Mouse (Mus musculus): ENCODE data around the gene Gdf11. TPM values are rescaled to one million over a fixed set of nuclear protein-coding genes. Genes with fewer than 3 reads are reported as not detected.
A peak's percentile ranks its signal among the peaks of the same experiment; 100 is the strongest.

The Gdf11 gene
- 62.3 TPM for polyA plus RNA-seq (2021)

DNA sequence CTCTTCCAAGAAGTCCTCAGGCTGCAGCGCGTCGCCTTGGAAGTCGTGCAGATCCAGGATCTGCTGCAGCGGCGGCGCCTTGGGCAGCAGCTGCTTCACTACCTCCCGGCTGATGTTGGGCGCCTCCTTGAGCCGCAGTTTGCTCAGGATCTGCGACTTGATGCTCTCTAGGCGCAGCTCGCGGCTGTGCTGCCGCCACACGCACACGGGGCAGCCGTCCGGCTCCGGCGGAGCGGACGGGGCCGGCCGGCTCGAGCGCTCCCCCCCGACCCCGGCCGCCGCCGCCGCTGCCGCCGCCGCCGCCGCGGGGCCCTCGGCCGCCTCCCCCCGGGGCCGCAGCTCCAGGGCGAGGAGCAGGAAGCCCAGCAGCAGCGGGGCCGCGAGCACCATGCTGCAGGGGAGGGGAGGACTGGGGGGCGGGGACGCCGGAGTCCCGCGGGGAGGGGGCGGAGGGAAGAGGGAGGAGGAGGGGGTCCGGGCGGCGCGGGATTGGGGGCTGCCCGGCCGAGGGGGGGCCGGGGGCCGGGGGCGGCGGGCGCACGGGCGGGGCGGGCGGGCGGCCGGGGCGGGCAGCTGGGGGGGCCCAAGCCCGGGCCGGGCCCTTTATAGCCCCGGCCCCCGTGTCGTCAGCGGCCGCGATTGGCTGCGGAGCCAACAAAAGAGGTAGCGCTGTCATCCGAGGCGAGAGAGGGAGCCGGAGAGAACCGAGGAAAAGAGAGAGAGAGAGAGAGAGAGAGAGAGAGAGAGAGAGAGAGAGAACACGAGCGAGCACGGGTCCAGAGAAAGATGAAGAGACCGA, at the start of gene Gdf11:
Gene Gdf11, minus strand, starts transcription at position 423 of the 799 bp plus-strand sequence.
- DNase-seq (ENCODE audit: low read depth, low spot score) (no peak), ATAC-seq (peak; percentile 73)
- ChIA-PET CTCF (interaction anchor here (1.2 to 1.4 kb wide), 3 partner anchors 34 to 87 kb away, joined by 3 to 6 read pairs (median 3); no protein-coding TSS in a partner anchor), POLR2A (interaction anchor here (1.0 to 1.7 kb wide), 6 partner anchors 10 to 86 kb away, joined by 3 to 4 read pairs (median 4); no protein-coding TSS in a partner anchor)
- in situ Hi-C loops (cut with MboI; ENCODE audit: low pct_unique_long_range_greater_than_20kb): no loop called here
- no peak for TF ChIP-seq CTCF (IDR thresholded peaks at IDR 0.05)
- H3K27me3 ChIP-seq: no peaks in the 10 kb centered on the region

DNA sequence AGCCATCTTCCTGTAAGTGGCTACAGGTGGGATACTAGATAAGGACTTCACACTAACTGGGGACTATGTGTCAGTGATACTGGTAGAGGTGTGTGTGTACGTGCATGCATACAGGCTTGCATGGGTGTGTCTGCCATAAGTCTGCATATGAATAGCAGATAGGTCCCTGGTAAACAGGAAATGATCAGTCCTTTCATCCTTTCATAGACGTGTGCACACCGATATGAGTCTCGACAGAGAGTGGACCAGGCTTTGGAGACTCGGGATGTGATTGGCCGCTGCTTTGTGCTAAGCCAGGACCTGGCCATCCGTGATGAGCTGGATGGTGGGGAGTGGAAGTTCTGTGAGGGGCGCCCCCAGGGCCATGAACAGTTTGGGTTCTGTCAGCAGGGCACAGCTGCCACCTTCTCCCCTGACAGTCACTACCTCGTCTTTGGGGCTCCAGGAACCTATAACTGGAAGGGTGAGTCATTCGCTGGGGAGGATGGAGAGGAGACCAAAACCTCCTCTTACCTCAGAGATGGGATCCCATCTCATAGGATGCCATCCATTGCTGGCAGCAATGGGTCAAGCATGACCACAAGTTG, 49.0 kb upstream of the Gdf11 start:
- no peak for ATAC-seq
- no peak for DNase-seq (ENCODE audit: low read depth, low spot score)
- no peaks in the 10 kb centered on the region for H3K27me3 ChIP-seq
- POLR2A ChIA-PET: interaction anchor here (0.9 to 1.7 kb wide), 3 partner anchors 9 to 27 kb away, joined by 3 to 5 read pairs (median 3); partner anchors contain the start of gene Rdh5
- CTCF ChIA-PET: interaction anchor here (1.0 to 1.4 kb wide), 2 partner anchors 14 to 28 kb away, joined by 3 read pairs; no protein-coding TSS in a partner anchor
- TF ChIP-seq CTCF (IDR thresholded peaks at IDR 0.05): no peak
- in situ Hi-C loops (cut with MboI; ENCODE audit: low pct_unique_long_range_greater_than_20kb): no loop called here

DNA sequence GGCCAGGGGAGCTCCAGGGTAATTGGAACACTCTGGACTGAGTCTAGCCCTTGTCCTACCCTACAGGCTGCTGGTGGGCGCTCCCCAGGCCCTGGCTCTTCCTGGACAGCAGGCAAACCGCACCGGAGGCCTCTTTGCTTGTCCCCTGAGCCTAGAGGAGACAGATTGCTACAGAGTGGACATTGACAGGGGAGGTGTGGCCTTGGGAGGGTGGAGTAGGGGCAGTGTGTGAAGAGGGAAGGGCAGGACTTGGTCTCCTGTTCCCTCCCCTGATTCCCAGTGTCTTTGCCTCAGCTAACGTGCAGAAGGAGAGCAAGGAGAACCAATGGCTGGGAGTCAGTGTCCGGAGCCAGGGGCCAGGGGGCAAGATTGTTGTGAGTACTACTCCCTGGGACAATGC, 47.5 kb upstream of the Gdf11 start:
- ChIA-PET POLR2A (interaction anchor here (1.1 kb wide), 1 partner anchor 19 kb away, joined by 3 read pairs; no protein-coding TSS in a partner anchor), CTCF (interaction anchor here (1.3 to 1.9 kb wide), 2 partner anchors 11 to 20 kb away, joined by 4 read pairs; no protein-coding TSS in a partner anchor)
- TF ChIP-seq CTCF (IDR thresholded peaks at IDR 0.05): no peak
- in situ Hi-C loops (cut with MboI; ENCODE audit: low pct_unique_long_range_greater_than_20kb): no loop called here
- no peak for DNase-seq (ENCODE audit: low read depth, low spot score)
- ATAC-seq: no peak
- H3K27me3 ChIP-seq: no peaks in the 10 kb centered on the region

DNA sequence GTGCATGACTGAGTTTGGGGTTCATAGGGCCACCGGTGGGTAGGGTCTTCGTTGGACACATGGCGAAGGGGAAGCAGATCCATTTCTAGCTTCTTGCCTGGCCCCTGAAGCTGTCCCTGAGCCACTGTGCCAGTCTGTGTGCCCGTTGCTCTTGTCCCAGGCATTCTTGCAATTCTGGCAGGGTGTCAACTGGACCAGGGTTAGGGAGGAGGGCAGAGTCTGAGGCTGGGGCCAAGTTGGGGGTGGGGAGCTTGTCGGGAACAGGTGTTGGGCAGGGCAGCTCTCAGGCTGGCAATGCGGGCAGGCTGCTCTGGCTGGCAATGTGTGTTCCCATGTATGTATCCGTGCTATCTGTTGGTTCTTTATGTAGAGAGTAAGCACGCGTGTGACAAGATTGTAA, 46.9 kb upstream of the Gdf11 start:
- POLR2A ChIA-PET: interaction anchor here (1.1 kb wide), 1 partner anchor 18 kb away, joined by 3 read pairs; no protein-coding TSS in a partner anchor
- TF ChIP-seq CTCF (IDR thresholded peaks at IDR 0.05): no peak
- CTCF ChIA-PET: interaction anchor here (1.3 to 1.9 kb wide), 2 partner anchors 10 to 19 kb away, joined by 4 read pairs; no protein-coding TSS in a partner anchor
- no peak for DNase-seq (ENCODE audit: low read depth, low spot score)
- ATAC-seq: no peak
- in situ Hi-C loops (cut with MboI; ENCODE audit: low pct_unique_long_range_greater_than_20kb): no loop called here
- H3K27me3 ChIP-seq: no peaks in the 10 kb centered on the region

- CTCF ChIA-PET: interaction anchor here (1.9 kb wide), 1 partner anchor 19 kb away, joined by 4 read pairs; no protein-coding TSS in a partner anchor
- DNase-seq (ENCODE audit: low read depth, low spot score) (no peak), ATAC-seq (no peak)
- no peak for TF ChIP-seq CTCF (IDR thresholded peaks at IDR 0.05)
- POLR2A ChIA-PET: interaction anchor here (1.1 kb wide), 1 partner anchor 18 kb away, joined by 3 read pairs; no protein-coding TSS in a partner anchor
- no peaks in the 10 kb centered on the region for H3K27me3 ChIP-seq
- in situ Hi-C loops (cut with MboI; ENCODE audit: low pct_unique_long_range_greater_than_20kb): no loop called here
These were observed 46.4 kb upstream of the Gdf11 start for GRCm38 (mm10) chr10:128937756-128938390.

DNA sequence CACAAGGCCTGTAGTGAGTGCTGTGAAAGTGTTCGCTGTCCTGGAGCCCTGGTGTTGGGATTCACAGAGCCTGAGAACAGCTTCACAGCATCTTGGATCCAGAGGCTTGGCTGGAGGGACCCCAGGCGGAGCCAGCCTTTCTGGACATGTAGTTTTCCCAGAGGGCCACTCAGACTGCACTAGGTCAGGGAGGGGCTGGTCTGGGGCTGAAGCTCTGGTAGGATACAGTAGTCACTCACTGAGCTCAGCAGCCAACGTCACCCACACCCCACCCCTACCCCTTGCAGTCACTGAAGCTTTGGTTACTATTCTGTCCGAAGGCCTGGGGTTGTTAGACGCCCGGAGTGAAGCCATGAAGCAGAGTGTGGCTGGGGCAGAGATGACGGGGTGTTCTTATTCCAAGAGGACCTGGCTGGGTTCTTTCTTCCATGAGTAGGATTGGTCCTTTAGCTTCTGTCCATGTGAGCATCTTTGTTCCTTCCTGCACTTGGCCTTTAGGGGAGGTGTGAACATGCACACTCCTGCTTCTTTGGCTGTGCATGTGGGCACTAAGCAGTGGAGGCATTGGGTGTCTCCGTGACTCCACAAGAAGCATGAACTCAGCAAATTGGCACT, 44.4 kb upstream of the Gdf11 start:
- ChIA-PET CTCF (interaction anchor here (1.2 to 6.6 kb wide), 4 partner anchors 9 to 23 kb away, joined by 3 to 55 read pairs (median 9); partner anchors contain the start of genes Bloc1s1 and Rdh5), POLR2A (interaction anchor here (0.6 kb wide), 1 partner anchor 33 kb away, joined by 3 read pairs; no protein-coding TSS in a partner anchor)
- no peak for TF ChIP-seq CTCF (IDR thresholded peaks at IDR 0.05)
- ATAC-seq (no peak), DNase-seq (ENCODE audit: low read depth, low spot score) (no peak)
- H3K27me3 ChIP-seq: no peaks in the 10 kb centered on the region
- in situ Hi-C loops (cut with MboI; ENCODE audit: low pct_unique_long_range_greater_than_20kb): no loop called here

GRCm38 (mm10) chr10:128934997-128935787, 43.7 kb upstream of the Gdf11 start:
- DNase-seq (ENCODE audit: low read depth, low spot score) (no peak), ATAC-seq (no peak)
- in situ Hi-C loops (cut with MboI; ENCODE audit: low pct_unique_long_range_greater_than_20kb): no loop called here
- ChIA-PET POLR2A (interaction anchor here (0.6 kb wide), 1 partner anchor 33 kb away, joined by 3 read pairs; no protein-coding TSS in a partner anchor), CTCF (interaction anchor here (0.8 to 6.6 kb wide), 5 partner anchors 8 to 58 kb away, joined by 3 to 55 read pairs (median 7); partner anchors contain the start of genes Bloc1s1 and Rdh5)
- TF ChIP-seq CTCF (IDR thresholded peaks at IDR 0.05): no peak
- H3K27me3 ChIP-seq: no peaks in the 10 kb centered on the region

DNA sequence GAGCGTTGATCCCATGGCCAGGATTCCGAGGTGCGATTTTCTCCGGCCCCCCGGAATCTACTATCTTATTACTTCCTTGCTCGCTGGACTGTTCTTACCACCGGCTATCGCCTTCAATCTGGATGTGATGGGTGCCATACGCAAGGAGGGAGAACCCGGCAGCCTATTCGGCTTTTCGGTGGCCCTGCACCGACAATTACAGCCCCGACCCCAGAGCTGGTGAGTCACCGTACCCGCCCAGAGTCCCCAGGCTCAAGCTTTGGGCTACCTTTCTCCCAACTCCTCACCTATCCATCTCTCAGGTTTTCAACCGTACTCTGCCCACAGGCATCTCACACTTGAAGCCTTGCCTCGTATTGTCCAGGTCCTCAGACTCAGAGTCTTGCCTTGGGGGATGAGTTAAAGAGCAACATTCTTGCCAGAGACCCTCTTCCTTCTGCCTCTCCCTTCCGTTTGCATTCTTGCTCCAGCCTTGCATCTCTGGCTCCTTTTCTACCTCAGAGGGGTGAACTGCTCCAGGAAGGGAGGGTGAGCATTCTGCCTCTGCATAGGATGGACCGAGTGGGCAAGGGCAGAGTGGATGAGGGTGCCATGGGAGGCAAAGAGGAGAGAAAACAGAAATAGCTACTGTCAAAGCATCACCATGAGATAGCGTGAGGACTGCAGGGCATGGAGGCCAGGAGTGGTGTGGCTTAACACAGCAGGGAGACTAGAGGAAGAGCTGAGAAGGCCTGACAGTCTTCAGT, 42.6 kb upstream of the Gdf11 start:
- POLR2A ChIA-PET: no interaction called here
- no peaks in the 10 kb centered on the region for H3K27me3 ChIP-seq
- no peak for ATAC-seq
- TF ChIP-seq CTCF (IDR thresholded peaks at IDR 0.05): no peak
- DNase-seq (ENCODE audit: low read depth, low spot score): no peak
- CTCF ChIA-PET: interaction anchor here (1.7 to 6.6 kb wide), 3 partner anchors 11 to 21 kb away, joined by 7 to 55 read pairs (median 11); partner anchors contain the start of genes Bloc1s1 and Rdh5
- in situ Hi-C loops (cut with MboI; ENCODE audit: low pct_unique_long_range_greater_than_20kb): no loop called here
